Mouse (Mus musculus) large intestine, adult 2 months (tissue): ENCODE measurements around the gene Trdn. TPM values are rescaled to one million over a fixed set of nuclear protein-coding genes. Genes with fewer than 3 reads are reported as not detected.

Experiments used
- DNase-seq: peaks from one replicate; pipeline ENCODE4 v3.0.0-alpha.2; 2012; ENCODE audit warnings: low read depth, low spot score
- WGBS: fragments of 180-500 bp; shearing (Covaris S2); methylation state at CpG from one replicate; pipeline ENCODE4 v1.1.7; 2018; 5-methylcytosine and 5-hydroxymethylcytosine counted together
- polyA plus RNA-seq: library from polyadenylated mRNA; depleted of rRNA; stranded (reverse); fragments of >200 nt; gene quantifications from 2 replicates; pipeline ENCODE4 v1.2.3, GENCODE M21; 2012; rRNA removed

The Trdn gene
- polyA plus RNA-seq, 1 experiment, result not detected

GRCm38 (mm10) chr10:33366521-33366920 is 286.2 kb downstream of the Trdn start:
- no peak for DNase-seq

- whole genome bisulfite sequencing, result 70% methylated on average over 2 of the region's 2 CpGs
- no peak for DNase-seq
Observed at GRCm38 (mm10) chr10:33370534-33370933, 290.2 kb downstream of the Trdn start.

GRCm38 (mm10) chr10:33375474-33376029 is 295.2 kb downstream of the Trdn start:
- no peak for DNase-seq
- 76% methylated on average over 2 of the region's 2 CpGs for WGBS

Other genes with a start within 250 kb of the Trdn start
- 0.11 TPM in 2 replicates for gene Nkain2, start 190.1 kb upstream of the Trdn start, polyA plus RNA-seq